Mouse (Mus musculus) megakaryocyte, embryonic 14.5 days (primary cell): Measurements from ENCODE around the gene Vmn1r180.

Experiments
- FLI1 ChIP-seq: IDR thresholded peaks from 2 replicates; pipeline ENCODE4 v1.6.1; 2012; ENCODE audit warnings: low read length, inconsistent platforms, mixed read lengths
- GATA1 ChIP-seq: IDR thresholded peaks from 3 replicates; pipeline ENCODE4 v1.6.1; 2012; ENCODE audit warnings: mixed read lengths, low read length, inconsistent platforms, borderline replicate concordance

DNA sequence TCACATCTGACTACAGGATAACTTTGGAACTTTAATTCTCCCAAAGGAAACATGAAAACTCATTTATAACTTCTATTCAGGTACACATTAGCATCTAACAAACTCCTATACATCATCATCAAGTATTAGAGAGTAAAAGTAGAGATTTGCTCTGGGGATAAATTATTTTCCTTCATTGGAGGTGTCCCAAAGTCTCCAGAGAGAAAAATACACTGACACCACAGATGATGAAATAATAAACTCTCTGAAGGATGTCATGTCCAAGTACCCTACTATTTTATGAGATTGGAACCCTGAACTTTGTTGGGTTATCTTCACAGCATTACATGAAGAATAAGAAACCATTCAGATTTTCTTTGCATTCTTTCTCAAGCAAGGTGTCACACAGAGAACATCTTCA lies at the start of gene Vmn1r180:
- no peak for TF ChIP-seq FLI1
- no peak for TF ChIP-seq GATA1
